Comparison of ENCODE assay signal across 26 mouse cellular contexts in genomic region chr1:170560768-170561167, GRCm38 (mm10). TPM values are rescaled to one million over a fixed set of nuclear protein-coding genes. Genes with fewer than 3 reads are reported as not detected.
DNase-seq lines count a peak whose midpoint lies in the region; ATAC-seq and TF ChIP-seq lines count a peak whose summit lies in the region.
"Had no signal": no experiment of that assay in that cellular context is flagged by ENCODE, and none has a peak within 500 bp of the region (broad histone marks: within the 10 kb centered on the region; RNA-seq: fewer than 3 reads in every experiment).

No protein-coding gene starts in this region.

- no peaks in the 10 kb centered on the region for H3K36me3 ChIP-seq in kidney, embryonic 15.5 days
- H3K36me3 ChIP-seq in lung, postnatal 0 days (ENCODE audit: insufficient read depth, low read length) = no peaks in the 10 kb centered on the region
- H3K36me3 ChIP-seq: heart, embryonic 15.5 days; limb, embryonic 12.5 days; liver, embryonic 15.5 days; neural tube, embryonic 15.5 days; stomach, embryonic 15.5 days had no signal

- H3K4me1 ChIP-seq in kidney, embryonic 15.5 days = no peaks in the 10 kb centered on the region
- peaks cover 6% of the 10 kb centered on the region; the same call in 1 of the 2 replicates for H3K4me1 ChIP-seq in lung, postnatal 0 days (ENCODE audit: insufficient read depth, low read depth, low read length)
- H3K4me1 ChIP-seq: heart, embryonic 10.5 days; heart, embryonic 15.5 days; limb, embryonic 12.5 days; liver, embryonic 15.5 days; neural tube, embryonic 15.5 days; stomach, embryonic 15.5 days had no signal

- no peak overlapping the region for H3K4me2 ChIP-seq in kidney, embryonic 15.5 days
- no peak overlapping the region for H3K4me2 ChIP-seq in lung, postnatal 0 days (replicated peaks; ENCODE audit: low read depth, low read length)
- H3K4me2 ChIP-seq: heart, embryonic 15.5 days; limb, embryonic 12.5 days; liver, embryonic 15.5 days; neural tube, embryonic 15.5 days; stomach, embryonic 15.5 days had no signal

- ATAC-seq in kidney, embryonic 15.5 days (replicated peaks; ENCODE audit: low FRiP score) = no peak
- ATAC-seq in lung, postnatal 0 days = peak; percentile 65
- no peak for ATAC-seq in megakaryocyte-erythroid progenitor cell, adult 5-6 weeks (replicated peaks; ENCODE audit: low FRiP score, low TSS enrichment, poor library complexity, severe bottlenecking)
- ATAC-seq: forebrain, postnatal 0 days; hindbrain, postnatal 0 days; intestine, embryonic 16.5 days; Patski had no signal

- no peak overlapping the region for H3K9ac ChIP-seq in kidney, embryonic 15.5 days
- no peak overlapping the region for H3K9ac ChIP-seq in lung, postnatal 0 days (replicated peaks; ENCODE audit: low read depth)
- H3K9ac ChIP-seq: forebrain, postnatal 0 days; heart, embryonic 15.5 days; limb, embryonic 12.5 days; liver, embryonic 15.5 days; neural tube, embryonic 15.5 days; stomach, embryonic 15.5 days had no signal

- no peak overlapping the region for H3K4me3 ChIP-seq in kidney, embryonic 15.5 days (replicated peaks)
- no peak overlapping the region for H3K4me3 ChIP-seq in lung, postnatal 0 days (ENCODE audit: low read depth, low read length)
- H3K4me3 ChIP-seq: erythroblast, embryonic 14.5 days; heart, embryonic 10.5 days; heart, embryonic 15.5 days; left cerebral cortex, adult 2 months; limb, embryonic 12.5 days; liver, embryonic 15.5 days; megakaryocyte, embryonic 14.5 days; neural tube, embryonic 15.5 days; stomach, embryonic 15.5 days had no signal

- 72% methylated on average over 3 of the region's 3 CpGs for WGBS in kidney, embryonic 15.5 days
- WGBS in lung, postnatal 0 days = 66% methylated on average over 3 of the region's 3 CpGs

- H3K9me3 ChIP-seq in kidney, embryonic 15.5 days (replicated peaks) = no peaks in the 10 kb centered on the region
- H3K9me3 ChIP-seq in lung, postnatal 0 days (ENCODE audit: low read length) = no peaks in the 10 kb centered on the region
- H3K9me3 ChIP-seq: heart, embryonic 10.5 days; heart, embryonic 15.5 days; limb, embryonic 12.5 days; liver, embryonic 15.5 days; megakaryocyte, embryonic 14.5 days; neural tube, embryonic 15.5 days; stomach, embryonic 15.5 days had no signal

- no peak for TF ChIP-seq CTCF in lung, postnatal 0 days (IDR thresholded peaks at IDR 0.05)

- H3K27me3 ChIP-seq in kidney, embryonic 15.5 days = no peaks in the 10 kb centered on the region
- no peaks in the 10 kb centered on the region for H3K27me3 ChIP-seq in lung, postnatal 0 days (replicated peaks; ENCODE audit: insufficient read depth, low read length)
- H3K27me3 ChIP-seq: heart, embryonic 15.5 days; limb, embryonic 12.5 days; liver, embryonic 15.5 days; megakaryocyte, embryonic 14.5 days; neural tube, embryonic 15.5 days; Patski; stomach, embryonic 15.5 days had no signal

- peak; percentile 38 for DNase-seq in adrenal gland, adult 2 months
- no peak for DNase-seq in adrenal gland, postnatal 14 days
- DNase-seq in kidney, adult 8-10 months = peak; percentile 18 to 58
- peak; percentile 31 for DNase-seq in lung, postnatal 0 days (ENCODE audit: low spot score)
- peak; percentile 18 to 27 for DNase-seq in lung, postnatal 4 days
- DNase-seq in right cerebral cortex, postnatal 36 days (ENCODE audit: low spot score in 2 of 2) = no peak
- DNase-seq: cerebellum, adult 2 months; cerebellum, postnatal 14 days; forebrain, postnatal 0 days; midbrain, embryonic 14.5 days; retina, postnatal 1 day; right cerebral cortex, postnatal 14 days had no signal

- no peak overlapping the region for H3K27ac ChIP-seq in kidney, embryonic 15.5 days
- H3K27ac ChIP-seq in lung, postnatal 0 days (ENCODE audit: low read length) = 0 out of 2 replicates have a peak overlapping the region, but pooled peaks have one; percentile 15
- H3K27ac ChIP-seq: heart, embryonic 10.5 days; heart, embryonic 15.5 days; hindbrain, postnatal 0 days; left cerebral cortex, adult 2 months; limb, embryonic 12.5 days; liver, embryonic 15.5 days; neural tube, embryonic 15.5 days; stomach, embryonic 15.5 days had no signal

- TF ChIP-seq EP300 in lung, postnatal 0 days (IDR thresholded peaks at IDR 0.05) = no peak; the same call in 1 of the 2 replicates

RNA-seq across cellular contexts. Expression of gene Nos1ap, which starts 28.9 kb away (rescaled TPM):
- total RNA-seq in adrenal gland, adult 2 months (2021) = 10 to 100 TPM; 22.0 to 24.1 TPM
- 44.8 and 49.3 TPM in 2 replicates for polyA plus RNA-seq in adrenal gland, adult 2 months (2012; rRNA removed)
- total RNA-seq in adrenal gland, postnatal 14 days (2021) = 16.4 and 20.0 TPM in 2 replicates
- polyA plus RNA-seq in kidney, embryonic 15.5 days (2015; fragmentation: Nextera tagmentation; extraction: Ambion mirVana) = 17.7 and 18.2 TPM in 2 replicates
- 8.0 and 9.9 TPM in 2 replicates for polyA plus RNA-seq in lung, postnatal 0 days (2015; fragmentation: Nextera tagmentation; extraction: Ambion mirVana)
- total RNA-seq in megakaryocyte-erythroid progenitor cell, adult 5-6 weeks (2014; fragmentation: Nextera tagmentation) = 1.5 TPM in 2 replicates
- total RNA-seq in megakaryocyte-erythroid progenitor cell, adult 5-6 weeks (2017) = 2.5 TPM in 1 of 2 replicates, not detected in the other

Comparison
In these comparisons a context has a peak if more than half of its experiments do, and no peak if none do; other contexts are left out.
1. DNase-seq: peak in adrenal gland, adult 2 months (single experiment), kidney, adult 8-10 months (2 of 2), lung, postnatal 0 days (single experiment) and lung, postnatal 4 days (2 of 2); none in adrenal gland, postnatal 14 days (single experiment) and right cerebral cortex, postnatal 36 days (0 of 2).